Mouse (Mus musculus): ENCODE results near the gene Psma1.

Gene Psma1

DNA sequence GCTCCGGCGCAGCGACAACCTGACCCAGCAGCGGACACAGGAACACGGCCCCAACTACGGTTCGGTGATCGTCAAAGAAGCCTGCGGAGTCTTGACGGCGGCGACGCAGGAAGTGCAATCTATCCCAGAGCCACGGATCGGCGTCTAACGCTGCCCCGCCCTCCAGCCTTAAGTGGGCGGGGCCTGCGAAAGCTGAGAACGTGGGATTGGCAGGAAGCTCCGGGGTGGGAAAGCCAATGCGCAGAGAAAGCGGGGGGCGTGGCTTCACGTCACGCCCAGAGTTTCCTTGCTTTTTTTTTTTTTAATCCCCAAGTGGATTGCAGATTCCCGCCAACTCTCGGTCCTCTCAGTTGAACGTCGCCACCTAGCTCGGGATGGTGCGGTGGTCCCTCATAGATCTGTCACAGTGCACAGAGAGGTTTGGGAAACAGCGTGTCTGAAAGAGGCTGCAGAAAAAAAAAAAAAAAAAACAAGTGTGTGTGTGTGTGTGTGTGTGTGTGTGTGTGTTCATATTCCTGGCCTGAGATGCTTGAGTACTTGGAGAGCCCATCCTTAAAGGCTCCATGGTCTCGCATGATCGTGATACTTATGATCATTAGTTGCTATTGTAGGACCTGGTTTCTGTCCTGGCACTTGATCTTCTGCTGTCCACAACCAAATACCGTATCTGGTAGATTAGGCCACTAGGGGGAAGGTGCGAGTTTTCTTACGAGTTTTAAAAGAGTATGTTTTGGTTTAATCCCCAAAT, at the start of gene Psma1:
TSS of gene Psma1 (minus strand) at position 114 of the 748 bp plus-strand sequence.
- in situ Hi-C loops (cut with MboI; ENCODE audit: low sequenced_read_pairs), result no loop called here

DNA sequence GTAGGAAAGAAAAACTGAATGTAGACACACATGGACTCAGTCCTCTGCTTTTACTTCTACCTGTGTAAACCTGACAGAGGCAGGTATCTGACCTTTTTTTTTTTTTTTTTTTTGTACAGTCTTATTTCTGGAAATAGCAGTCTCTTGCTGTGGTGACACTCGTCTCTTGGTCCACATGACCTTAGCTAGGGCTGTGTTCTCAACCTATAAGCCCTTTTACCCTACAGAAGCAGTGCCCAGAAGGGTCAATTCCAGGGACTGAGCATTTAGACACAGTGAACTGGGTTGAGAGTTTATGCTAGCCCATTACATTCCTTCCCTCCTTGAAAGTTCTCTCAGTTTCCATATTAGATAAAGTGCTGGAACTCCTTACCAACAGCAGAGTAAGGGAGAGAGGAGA, 47.6 kb upstream of the Psma1 start:
- in situ Hi-C loops (cut with MboI; ENCODE audit: low sequenced_read_pairs), result no loop called here

DNA sequence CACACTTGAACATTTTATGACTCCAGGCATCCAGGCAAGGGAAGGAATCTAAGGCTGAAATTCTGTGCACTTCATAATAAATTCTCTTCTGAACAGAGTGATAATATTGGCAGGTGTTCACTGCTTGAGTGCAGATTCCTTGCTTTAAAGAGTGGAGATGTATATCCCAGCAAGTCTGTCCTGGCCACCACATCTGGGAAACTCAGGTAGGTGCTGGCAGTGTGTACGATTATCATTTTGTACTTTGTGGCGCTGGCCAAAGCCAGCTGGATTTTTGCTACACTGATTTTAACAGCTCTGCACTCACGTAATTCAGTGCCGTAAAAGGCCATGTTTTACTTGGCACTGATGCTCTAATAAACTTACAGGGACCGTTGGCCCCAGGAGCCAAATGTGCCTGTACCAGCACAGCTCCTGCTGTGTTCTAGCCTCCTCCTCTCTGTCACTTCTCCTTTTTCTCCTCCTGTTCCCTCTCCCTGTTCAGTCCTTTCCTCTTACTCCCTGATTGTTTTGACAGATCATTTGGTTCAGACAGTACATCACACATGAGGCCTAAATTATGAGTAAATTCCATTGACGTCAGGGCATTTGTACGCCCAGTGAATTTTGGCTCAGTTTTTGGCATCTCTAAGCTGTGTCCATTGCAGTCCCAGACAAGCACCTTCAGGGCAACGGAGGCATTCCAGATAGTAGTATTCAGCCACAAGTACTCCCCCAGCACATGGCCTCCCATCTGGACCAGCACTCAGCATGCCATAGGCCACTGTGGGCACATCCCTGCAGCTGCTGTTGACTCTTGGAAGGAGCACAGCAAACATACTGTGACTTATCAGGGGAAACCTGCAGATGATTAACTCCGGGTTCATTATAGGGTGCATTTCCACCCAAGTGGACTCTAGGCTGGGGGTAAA, 46.9 kb upstream of the Psma1 start:
- in situ Hi-C loops (cut with MboI; ENCODE audit: low sequenced_read_pairs), result no loop called here

DNA sequence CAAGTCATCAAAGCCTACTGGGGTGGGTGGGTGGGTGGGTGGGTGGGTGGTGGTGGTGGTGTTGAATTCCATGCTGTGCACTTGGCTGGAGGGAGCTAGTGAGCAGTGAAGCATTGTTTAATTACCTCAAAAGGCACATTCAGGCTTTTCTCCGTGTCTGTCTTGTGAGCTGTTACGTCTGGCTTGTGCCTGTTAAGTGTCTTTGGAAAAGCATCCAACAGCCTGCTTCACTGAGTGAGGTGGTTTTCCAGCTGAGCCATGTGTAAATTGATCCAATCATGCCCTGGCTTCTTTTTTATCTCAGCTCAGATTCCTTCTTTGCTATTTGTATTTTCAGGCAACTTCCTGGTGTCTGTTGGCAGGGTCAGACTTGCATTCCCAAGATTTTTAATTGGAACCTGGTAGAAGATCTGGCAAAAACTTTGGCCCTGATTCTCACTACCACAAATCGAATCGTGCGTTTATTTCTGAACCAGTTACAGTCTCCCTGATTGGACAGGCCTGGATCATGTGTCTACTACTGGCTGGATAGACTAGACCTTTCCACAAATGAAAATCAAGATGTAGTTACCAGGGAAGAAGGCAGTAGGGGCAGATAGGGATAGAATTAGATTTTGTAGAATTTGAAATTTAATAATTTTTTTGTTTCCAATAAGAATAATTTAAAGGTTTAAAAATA, 45.9 kb upstream of the Psma1 start:
- in situ Hi-C loops (cut with MboI; ENCODE audit: low sequenced_read_pairs), result no loop called here

DNA sequence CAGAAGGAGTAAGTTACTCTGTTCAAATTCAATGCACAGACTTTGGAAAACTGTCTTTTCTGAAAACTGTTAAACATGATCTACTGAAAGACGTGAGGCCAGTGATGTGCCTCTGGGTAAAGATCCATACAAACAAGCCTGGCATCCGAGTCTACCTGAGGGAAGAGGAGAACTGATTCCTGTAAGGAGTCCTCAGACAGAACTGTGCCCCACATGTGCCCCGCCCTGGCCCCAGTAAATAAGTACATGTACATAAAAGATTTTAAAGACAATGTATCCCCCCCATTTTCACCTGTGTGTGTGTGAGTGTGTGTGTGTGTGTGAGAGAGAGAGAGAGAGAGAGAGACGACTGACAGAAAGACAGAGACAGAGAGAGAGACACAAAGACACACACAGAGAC, 42.0 kb upstream of the Psma1 start:
- in situ Hi-C loops (cut with MboI; ENCODE audit: low sequenced_read_pairs), result no loop called here

DNA sequence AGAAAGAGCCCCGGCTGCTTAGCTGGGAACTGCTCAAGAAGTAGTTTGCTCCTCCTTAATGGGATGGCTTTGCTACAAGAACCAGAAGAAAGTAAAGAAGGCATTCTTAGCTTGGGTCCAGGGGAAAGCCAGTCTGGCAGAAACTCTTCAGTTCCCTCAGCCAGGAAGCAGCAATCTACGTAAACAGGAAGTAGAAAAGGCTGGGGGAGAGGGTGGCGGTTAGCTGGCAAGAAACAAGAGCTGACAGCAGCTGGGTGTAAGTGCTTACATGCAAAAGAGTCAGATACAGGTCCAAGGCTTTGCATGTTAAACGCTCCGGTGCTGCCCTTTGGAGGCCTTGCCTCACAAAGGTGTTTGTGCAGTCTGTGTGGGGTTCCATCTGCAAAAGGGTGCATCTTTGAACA, 41.5 kb upstream of the Psma1 start:
- in situ Hi-C loops (cut with MboI; ENCODE audit: low sequenced_read_pairs), result no loop called here

DNA sequence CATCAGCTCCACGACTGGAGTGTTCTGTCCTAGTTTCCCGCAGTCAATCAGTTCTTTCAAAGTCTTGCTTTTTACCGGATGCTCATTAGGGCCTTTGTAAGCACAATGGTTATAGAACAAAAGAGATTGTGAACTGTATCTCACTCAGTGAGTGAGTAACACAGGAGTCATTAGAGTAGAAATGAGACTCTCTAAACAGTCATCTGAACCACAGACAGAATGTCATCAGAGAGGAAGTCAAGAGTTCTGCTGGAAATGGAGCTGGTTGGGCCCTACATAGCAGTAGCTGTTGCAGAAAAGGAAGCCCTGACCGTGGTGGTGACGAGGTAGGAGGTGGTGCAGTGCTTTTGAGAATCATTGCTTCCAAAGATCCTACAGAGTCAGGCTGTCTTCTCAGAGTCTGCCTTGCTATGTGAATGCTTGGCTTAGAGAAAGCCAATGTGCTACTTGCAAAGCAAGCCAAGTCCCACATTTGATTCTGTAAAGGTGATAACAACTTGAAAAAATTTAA, 40.5 kb upstream of the Psma1 start:
- in situ Hi-C loops (cut with MboI; ENCODE audit: low sequenced_read_pairs), result no loop called here

DNA sequence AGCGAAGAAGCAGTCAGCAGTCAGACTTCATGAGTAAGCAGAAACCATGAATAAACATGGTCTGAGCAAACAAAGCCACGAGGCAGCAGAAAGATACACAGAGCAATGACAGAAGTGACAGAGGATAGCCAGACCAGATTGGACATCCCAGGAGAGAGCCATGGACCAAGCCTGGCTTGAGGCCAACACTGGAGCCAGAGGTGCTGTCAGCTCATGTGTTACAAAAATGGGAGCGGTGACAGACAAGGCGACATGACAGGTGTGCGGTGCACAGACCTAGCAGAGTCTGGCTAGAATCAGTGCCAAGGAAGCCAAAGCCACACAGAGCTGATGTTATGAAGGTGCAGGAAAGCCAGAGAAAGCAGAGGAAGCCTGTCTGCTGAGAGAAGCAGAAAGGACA, 35.3 kb upstream of the Psma1 start:
- in situ Hi-C loops (cut with MboI; ENCODE audit: low sequenced_read_pairs), result no loop called here

DNA sequence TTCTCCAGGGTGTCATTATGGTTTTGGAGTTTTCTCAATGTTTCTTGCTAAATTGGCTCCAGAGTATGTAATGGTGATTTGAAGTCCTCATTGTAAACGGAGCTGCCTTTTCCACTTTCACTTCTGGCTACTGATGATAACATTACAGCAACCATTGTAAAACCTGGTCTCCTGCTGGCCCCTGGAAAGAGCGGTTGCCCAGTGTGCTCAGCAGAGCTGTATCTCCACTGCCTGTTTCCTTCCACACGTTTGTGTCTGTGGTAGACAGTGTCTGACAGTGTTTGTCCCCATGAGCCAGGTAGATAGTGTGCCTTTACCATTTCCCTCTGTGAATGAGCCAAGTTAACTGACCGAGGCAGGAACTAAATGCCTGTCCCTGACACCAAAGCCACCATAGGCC, 33.1 kb upstream of the Psma1 start:
- in situ Hi-C loops (cut with MboI; ENCODE audit: low sequenced_read_pairs), result no loop called here

DNA sequence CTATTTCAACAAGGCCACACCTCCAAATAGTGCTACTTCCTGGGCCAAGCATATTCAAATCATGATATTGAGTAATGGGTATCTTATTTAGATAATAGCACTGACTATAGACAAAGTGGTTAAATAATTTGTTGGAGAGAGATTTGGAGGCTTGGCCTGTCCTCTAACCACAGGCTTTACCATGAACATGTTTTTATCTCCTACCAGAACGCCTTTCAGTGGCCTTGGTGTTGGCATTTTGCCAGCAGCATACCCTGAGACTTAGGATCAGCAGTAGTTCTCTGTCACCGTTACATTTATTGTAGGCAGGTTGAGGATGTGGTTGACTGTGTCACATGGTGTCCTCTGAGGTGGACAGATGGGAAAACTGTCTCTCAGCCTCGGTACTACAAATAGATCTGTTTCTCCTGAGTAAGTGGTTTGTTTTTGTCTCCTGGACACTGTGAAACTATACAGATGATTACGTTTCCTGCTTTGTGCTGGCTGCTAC, 25.4 kb upstream of the Psma1 start:
- in situ Hi-C loops (cut with MboI; ENCODE audit: low sequenced_read_pairs), result no loop called here

DNA sequence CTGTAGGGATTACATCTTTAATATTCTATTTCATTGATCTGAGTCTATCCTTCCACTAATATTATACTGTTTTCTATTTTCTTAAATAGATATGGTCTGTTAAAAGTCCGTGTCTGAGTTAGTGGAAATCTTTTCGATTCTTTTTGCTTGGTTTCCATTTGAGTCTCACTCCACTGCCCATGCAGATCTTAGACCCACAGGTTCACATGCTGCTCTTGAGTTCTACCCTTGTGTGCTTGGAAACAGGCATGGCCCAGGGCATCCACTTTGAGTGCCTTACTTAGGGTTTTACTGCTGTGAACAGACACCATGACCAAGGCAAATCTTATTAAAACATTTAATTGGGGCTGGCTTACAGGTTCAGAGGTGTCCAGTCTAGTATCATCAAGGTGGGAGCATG, 24.9 kb upstream of the Psma1 start:
- in situ Hi-C loops (cut with MboI; ENCODE audit: low sequenced_read_pairs), result no loop called here

DNA sequence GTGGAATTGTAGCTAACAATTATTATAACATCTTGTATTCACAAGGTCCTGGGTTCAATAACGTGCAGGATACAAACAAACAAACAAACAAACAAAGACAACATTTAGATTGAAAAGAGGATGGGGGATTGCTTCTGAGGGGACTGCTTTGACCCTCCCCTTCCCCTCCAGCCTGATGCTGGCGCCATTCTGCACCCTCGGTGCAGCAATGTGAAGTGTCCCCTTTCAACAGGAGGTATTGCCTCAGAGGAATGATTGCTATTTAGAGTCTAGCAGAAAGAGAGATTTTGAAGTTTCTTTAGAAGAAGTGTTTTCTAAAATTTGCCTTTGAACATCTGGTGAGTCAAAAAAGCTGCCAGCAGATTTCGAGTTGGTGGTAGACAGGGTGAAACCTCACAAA, 23.3 kb upstream of the Psma1 start:
- in situ Hi-C loops (cut with MboI; ENCODE audit: low sequenced_read_pairs), result no loop called here

DNA sequence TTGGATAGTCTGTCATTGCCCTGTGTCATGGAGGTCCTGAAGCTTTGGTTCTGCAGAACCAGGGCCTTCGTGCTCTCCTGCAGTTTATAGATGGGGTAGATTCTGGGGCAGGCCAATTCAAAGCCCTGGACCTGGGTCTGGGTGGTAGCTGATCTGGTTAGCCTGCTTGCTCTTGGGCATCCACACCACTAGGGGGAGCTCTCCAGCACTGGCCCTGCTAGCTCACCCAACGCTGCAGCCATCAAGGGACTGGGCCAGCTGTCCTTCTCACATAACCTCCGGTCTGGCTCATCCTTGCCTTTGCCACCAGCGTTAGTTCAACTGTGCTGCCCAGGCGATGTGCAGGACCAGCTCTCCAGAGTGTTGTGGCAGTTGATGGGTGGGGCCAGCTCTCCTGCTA, 18.8 kb upstream of the Psma1 start:
- in situ Hi-C loops (cut with MboI; ENCODE audit: low sequenced_read_pairs), result no loop called here

DNA sequence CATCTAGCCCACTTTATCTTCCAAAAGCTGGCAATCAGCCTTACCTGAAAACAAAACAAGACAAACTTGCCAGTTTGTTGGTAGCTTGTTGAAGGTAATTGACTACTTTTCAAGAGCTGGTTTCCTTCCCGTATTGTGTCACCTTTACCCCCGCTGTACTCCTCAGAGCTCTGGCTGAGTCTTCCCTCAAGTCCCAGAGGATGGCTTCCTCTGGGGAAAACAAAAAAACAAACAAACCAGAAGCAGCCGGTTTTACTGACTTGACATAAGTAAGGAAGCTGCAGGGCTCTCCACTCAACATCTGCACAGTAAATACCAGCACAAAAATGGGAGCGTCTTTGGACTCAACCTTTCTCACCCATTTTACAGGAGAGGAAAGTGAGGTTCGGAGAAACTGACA, 18.0 kb upstream of the Psma1 start:
- in situ Hi-C loops (cut with MboI; ENCODE audit: low sequenced_read_pairs), result no loop called here

DNA sequence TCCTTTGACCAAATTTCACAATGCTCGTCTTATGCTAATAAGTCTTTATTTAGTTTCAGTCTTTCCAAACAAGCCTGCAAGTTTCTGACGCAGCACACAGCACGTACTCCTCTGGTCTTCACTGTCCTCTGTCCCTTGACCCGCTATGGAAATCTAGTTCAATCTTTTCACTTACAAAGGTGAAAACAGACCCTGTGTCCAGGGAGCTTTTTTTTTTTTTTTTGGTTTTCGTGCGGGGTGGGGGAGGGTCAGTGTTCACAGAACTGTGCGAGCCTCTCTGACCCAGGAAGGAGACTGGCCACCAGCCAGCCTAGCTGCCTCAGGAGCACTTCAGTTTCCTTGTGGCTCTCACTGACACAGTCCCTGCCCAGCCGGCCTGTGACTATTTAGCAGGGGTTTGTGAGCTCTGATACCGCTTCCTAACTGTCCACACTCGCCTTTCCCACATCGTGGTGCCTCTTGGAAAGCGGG, 16.6 kb upstream of the Psma1 start:
- in situ Hi-C loops (cut with MboI; ENCODE audit: low sequenced_read_pairs), result no loop called here

DNA sequence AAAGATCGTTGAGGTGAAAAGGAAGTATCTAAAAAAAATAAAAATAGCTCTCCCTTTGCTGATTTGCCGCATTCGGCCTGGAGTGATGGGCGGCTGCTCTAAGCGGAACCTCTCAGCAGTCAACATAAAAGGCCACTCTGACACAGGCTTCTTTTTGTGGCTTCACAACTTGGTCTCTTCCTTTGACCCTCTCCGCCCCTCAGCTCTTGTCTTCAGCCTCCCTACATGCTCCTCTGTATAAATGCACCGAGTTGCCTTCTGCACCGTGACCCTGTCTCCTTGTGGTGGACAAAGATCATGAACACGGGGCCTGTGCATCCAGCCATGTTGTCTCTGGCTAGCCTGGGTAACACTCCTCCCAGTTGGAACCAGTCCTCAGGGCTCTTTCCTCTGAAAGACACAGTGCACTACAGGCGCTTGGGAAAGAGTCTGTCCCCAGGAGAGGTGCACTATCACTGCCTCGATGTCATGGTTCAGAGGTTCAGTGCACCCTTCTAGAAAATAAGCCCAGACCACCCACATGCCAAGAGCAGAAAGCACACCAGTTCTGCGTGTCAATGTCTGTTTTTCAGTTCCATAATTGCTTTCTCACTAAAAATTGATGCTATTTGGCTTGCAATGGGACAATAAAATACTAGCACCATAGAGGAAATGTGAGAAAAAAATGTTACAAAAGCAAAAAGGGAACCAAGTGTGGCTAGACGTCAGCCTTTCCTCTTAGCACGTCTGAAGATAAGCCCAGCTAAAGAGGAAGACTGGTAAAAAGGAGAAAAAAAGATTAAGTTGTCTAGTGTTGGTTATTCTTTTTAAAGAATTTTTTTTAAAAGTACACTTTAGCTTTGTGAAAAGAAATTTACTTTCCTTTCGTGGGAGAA, 15.8 kb upstream of the Psma1 start:
- in situ Hi-C loops (cut with MboI; ENCODE audit: low sequenced_read_pairs), result no loop called here

DNA sequence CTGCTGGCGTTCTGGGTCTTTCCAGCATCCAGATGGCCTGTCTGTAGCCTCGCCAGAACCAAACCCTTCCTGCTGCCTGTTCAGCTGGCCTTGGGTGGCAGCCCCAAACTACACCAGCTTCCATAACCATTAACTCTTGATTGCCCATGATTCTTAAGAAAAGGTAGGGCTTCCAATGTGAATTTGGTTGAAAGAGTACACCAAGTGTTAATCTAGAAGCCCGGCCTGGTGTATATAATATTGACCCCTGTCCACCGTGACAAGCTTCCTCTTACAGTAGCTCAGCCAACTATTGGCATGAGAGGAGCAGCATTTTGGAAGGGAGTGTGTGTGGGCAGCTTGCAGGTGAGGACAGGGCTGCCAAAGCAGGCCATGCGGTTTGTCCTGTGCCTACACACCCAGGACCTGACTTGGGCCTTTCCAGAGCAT, 14.2 kb upstream of the Psma1 start:
- in situ Hi-C loops (cut with MboI; ENCODE audit: low sequenced_read_pairs), result no loop called here

DNA sequence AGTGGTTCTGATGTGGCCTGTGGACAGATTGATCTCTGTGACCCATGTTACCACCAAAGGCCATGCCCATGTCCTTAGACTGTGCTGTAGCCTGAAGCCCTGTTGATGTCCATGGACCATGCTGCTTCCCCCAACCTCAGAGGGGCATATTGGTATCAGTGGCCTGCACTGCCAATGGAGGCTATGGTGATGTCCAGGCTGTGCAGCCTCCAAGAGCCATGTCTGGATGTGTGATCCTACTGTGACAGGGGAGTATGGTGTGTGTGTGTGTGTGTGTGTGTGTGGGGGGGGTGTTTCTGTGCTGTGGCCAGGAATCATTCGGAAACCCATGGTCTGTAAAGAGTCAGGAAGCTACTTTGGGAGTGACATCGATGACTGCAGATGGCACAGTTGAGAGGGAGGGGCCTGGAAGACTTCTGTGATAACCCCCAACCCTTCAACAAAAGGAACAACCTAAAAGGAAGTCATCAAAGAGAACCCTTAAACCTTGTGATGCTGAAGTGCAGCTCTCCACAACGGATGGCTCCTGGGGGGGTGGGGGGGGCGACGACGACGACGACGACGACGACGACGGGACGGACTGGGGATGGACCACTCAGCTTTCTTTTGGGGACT, 8.5 kb upstream of the Psma1 start:
- in situ Hi-C loops (cut with MboI; ENCODE audit: low sequenced_read_pairs), result no loop called here

DNA sequence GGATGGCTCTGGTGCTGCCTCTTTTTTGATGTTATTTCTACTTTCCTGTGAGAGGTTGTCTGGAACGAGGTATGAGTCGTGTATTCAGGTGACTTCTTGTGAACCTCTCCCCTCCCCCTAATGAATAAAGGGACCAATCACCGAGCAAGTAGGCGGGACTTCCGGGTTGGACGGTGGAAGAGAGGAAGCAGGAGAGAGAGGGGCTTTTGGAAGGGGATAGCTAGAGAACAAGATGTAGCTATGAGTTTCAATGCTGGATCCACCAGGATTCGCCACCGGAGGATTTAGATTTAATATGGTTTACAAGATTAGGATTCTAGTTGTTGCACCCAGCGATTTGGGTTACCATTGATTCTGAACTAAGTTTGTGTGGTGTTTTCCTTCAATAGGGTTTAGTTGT, 7.1 kb upstream of the Psma1 start:
- in situ Hi-C loops (cut with MboI; ENCODE audit: low sequenced_read_pairs), result no loop called here

DNA sequence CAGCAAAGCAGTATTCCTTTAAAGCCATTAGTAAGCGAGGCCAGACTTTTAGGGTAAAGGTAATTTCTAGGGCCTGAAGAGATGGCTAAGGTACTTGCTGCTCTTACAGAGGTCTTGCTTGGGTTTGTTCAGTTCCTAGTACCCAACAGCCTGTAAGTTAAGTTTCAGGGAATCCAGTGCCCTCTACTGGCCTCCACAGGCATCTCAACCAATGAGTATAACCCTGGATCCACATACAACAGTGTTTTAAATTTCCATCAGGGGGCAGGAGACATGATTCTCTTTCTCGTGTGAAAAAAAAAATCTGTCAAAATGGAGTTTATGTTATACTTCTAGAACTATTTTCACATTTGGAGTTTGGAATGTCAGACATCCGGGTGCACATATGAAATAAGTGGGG, 5.8 kb upstream of the Psma1 start:
- in situ Hi-C loops (cut with MboI; ENCODE audit: low sequenced_read_pairs), result no loop called here
